Mouse (Mus musculus) limb, embryonic 10.5 days (tissue): ENCODE results near the gene Akna. TPM values are rescaled to one million over a fixed set of nuclear protein-coding genes. Genes with fewer than 3 reads are reported as not detected.

ENCODE experiments used
- DNase-seq: peaks from one replicate; pipeline ENCODE4 v3.0.0-alpha.2; 2017; ENCODE audit warnings: low spot score
- H3K27ac ChIP-seq: fragments of 300-500 bp; sonication (generic); 2 replicates; pipeline ENCODE4 v1.5.1; 2016; ENCODE audit warnings: mild to moderate bottlenecking
- H3K27me3 ChIP-seq: fragments of 300-500 bp; sonication (generic); 2 replicates; pipeline ENCODE4 v1.6.1; 2016; ENCODE audit warnings: low read depth, mild to moderate bottlenecking; ENCODE audit not compliant: poor library complexity, severe bottlenecking
- H3K36me3 ChIP-seq: fragments of 300-500 bp; sonication (generic); 2 replicates; pipeline ENCODE4 v1.6.1; 2016; ENCODE audit warnings: mild to moderate bottlenecking, moderate library complexity
- H3K4me1 ChIP-seq: fragments of 300-500 bp; sonication (generic); 2 replicates; pipeline ENCODE4 v1.6.1; 2016
- H3K4me3 ChIP-seq: fragments of 300-500 bp; sonication (generic); 2 replicates; pipeline ENCODE4 v1.5.1; 2016; ENCODE audit warnings: mild to moderate bottlenecking, moderate library complexity
- H3K9me3 ChIP-seq: fragments of 300-500 bp; sonication (generic); replicated peaks from 2 replicates; pipeline ENCODE4 v1.6.1; 2016; ENCODE audit warnings: mild to moderate bottlenecking
- WGBS: fragments of 180-500 bp; shearing (Covaris S2); methylation state at CpG from one replicate; pipeline ENCODE4 v1.1.7; 2016; 5-methylcytosine and 5-hydroxymethylcytosine counted together
- polyA plus RNA-seq: library from polyadenylated mRNA; unstranded; fragments of >200 nt; fragmentation: Nextera tagmentation; extraction: Ambion mirVana; gene quantifications from 2 replicates; pipeline ENCODE4 v1.2.1, GENCODE M21; 2016

Gene Akna
- polyA plus RNA-seq, 1 experiment from 2014 or later: 17.2 TPM

DNA sequence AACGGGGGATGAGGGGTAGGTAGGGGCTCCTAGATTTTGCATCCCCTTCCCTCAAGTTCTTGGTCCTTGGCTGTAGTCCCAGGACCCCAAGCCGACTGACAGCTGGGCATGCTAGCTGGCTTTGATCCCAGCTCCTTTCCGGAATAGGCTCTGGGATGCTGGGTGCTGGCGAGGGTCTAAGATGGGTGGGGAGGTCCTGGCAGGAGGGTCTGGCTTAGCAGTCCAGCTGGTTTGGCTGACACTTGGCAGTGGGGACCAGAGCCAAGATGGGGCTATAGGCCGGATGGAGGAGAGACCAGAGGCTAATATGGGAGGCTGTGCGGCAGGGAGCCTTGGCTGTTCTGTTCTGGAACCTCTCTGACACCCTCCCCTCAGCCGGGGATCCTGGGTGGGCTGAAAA lies 5.1 kb upstream of the Akna start:
- Histone ChIP-seq H3K27me3 (no peaks in the 10 kb centered on the region), H3K9me3 (no peaks in the 10 kb centered on the region), H3K4me1 (peaks cover 57% of the 10 kb centered on the region), H3K27ac (0 out of 2 replicates have a peak overlapping the region, but pooled peaks have one; percentile 0), H3K4me3 (no peak overlapping the region), H3K36me3 (no peaks in the 10 kb centered on the region)
- WGBS: 71% methylated on average over 7 of the region's 7 CpGs
- no peak for DNase-seq

DNA sequence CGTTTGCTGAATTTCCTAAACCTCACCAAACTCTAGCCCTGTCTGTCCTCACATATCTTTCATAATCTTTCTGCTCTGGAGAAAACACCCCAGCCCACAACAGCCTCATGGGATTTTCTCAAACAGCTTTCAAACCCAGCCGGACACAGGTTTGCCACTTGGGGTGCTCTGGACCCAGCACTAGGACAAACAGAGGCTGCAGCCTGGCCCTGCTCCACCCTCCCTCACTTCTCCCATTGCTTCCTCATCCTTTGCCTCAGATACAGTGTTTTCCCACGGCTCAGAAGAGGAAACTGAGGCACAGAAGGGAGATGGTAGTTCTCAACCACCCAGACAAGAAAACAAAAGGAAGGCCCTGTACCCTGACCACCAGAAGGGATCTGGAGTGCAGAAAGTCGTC lies 2.5 kb upstream of the Akna start:
- H3K9me3 ChIP-seq: no peaks in the 10 kb centered on the region
- peaks cover 80% of the 10 kb centered on the region for H3K4me1 ChIP-seq
- H3K27ac ChIP-seq: peak overlapping the region; percentile 95; the same call in 1 of the 2 replicates
- DNase-seq: no peak
- no peak overlapping the region for H3K4me3 ChIP-seq
- no peaks in the 10 kb centered on the region for H3K36me3 ChIP-seq
- WGBS: 61% methylated on average over 4 of the region's 4 CpGs
- H3K27me3 ChIP-seq: no peaks in the 10 kb centered on the region

DNA sequence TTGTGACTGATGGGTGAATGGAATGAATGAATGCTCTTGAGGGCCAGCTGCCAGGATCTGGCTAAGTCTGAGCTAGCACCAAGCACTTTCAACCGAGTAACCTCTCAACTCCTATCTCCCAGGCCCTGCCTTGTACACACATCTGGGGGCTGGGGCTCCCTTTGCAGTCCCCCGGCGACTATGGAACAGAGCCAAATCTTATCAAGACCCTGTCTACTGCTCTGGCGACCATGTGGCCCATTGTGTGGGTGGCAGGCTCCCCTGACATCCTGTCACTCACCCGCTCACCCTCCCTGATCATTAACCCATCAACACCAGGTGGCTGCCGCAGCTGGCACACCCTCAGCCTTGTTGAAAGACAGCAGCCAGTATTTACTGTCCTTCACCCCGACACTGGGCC lies 1.9 kb upstream of the Akna start:
- Histone ChIP-seq H3K4me3 (no peak overlapping the region), H3K27ac (peak overlapping the region; percentile 95), H3K4me1 (peaks cover 76% of the 10 kb centered on the region), H3K36me3 (no peaks in the 10 kb centered on the region), H3K27me3 (no peaks in the 10 kb centered on the region), H3K9me3 (no peaks in the 10 kb centered on the region)
- 39% methylated on average over 7 of the region's 7 CpGs for WGBS
- no peak for DNase-seq

DNA sequence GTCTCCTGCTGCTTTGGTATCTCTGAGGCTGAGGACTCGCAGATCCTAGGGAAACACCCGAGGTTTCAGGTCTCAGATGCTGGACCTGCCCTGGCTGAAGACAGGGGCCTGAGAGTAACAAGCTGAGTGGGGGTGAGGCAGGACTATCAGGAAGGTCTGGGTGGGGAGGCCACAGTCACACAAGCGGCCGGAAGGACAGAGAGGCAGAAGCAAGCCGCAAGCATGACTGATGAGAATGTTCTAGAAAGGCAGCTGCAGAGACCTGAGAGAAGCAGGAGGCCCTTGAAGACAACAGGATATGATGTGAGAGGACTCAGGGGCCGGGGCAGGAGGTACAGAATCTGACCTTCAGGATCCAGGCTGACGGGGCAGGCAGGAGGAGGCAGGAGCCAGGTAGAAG lies 1.1 kb upstream of the Akna start:
- Histone ChIP-seq H3K4me3 (no peak overlapping the region), H3K27ac (peak overlapping the region; percentile 95), H3K27me3 (no peaks in the 10 kb centered on the region), H3K36me3 (no peaks in the 10 kb centered on the region), H3K4me1 (peaks cover 76% of the 10 kb centered on the region), H3K9me3 (no peaks in the 10 kb centered on the region)
- DNase-seq: no peak
- 68% methylated on average over 7 of the region's 7 CpGs for WGBS

DNA sequence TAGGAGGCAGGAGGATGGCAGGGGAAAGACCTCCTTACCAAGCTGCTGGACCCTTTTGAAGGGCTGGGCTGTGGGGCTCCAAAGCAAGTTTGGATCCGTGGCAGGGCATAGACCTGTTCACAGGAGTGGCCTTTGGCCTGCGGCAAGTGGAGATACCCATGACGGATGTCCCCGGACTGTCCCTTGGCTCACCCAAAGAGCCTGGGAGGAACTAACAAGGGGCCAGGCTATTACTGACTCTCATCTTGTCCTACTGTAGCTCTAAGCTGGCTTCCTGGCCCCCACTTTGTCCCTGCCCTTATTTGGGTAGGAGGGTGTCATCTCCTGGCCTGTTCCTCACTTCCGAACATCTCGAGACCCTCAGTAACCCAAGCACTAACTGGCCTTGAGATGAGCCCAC lies 596 bp downstream of the Akna start:
- Histone ChIP-seq H3K9me3 (no peaks in the 10 kb centered on the region), H3K27me3 (no peaks in the 10 kb centered on the region), H3K4me1 (peaks cover 80% of the 10 kb centered on the region), H3K27ac (peak overlapping the region; percentile 95), H3K36me3 (peaks cover 5% of the 10 kb centered on the region), H3K4me3 (peak overlapping the region; percentile 51)
- WGBS: 66% methylated on average over 6 of the region's 6 CpGs
- DNase-seq: no peak

DNA sequence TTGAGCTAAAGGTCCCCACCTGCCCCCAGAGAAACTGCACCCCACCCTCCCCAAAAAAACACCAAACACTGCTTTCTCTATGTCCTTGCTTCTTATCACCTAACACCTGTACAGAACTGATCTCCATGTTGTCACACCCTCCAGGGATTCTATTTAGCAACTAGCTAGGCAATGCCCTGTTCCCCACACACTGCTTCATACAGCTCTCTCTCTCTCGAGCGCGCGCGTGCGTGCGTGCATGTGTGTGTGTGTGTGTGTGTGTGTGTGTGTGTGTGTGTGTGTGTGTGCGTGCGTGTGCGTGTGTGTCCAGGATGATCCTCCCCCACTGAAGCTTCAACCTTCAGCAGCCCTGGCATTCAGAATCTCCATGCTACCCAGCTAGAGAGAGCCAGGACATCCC lies 1.1 kb downstream of the Akna start:
- Histone ChIP-seq H3K4me3 (peak overlapping the region; percentile 51; the same call in 1 of the 2 replicates), H3K9me3 (no peaks in the 10 kb centered on the region), H3K27ac (peak overlapping the region; percentile 95), H3K4me1 (peaks cover 80% of the 10 kb centered on the region), H3K36me3 (peaks cover 10% of the 10 kb centered on the region), H3K27me3 (no peaks in the 10 kb centered on the region)
- DNase-seq: no peak
- WGBS: 95% methylated on average over 10 of the region's 10 CpGs

DNA sequence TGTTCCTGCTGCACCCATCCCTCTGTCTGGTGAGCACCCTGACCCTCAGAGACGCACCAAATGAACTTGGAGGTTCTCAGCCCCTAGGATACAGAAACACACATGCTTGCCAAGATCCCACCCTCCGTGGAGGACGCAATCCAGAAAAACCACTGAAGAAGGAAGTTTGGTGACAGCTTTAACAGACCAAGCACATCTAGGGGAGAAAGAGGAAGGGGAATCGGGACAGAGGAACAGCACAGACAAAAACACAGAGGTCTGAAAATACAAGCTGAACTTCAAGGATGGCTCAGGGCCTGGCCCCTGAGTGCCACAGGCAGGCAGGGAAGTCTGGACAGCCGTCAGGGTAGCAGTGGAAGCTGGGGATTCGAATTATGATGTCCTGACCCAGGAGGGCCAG lies 1.5 kb downstream of the Akna start:
- Histone ChIP-seq H3K4me3 (0 out of 2 replicates have a peak overlapping the region, but pooled peaks have one; percentile 51), H3K27ac (peak overlapping the region; percentile 95; the same call in 1 of the 2 replicates), H3K27me3 (no peaks in the 10 kb centered on the region), H3K4me1 (peaks cover 80% of the 10 kb centered on the region), H3K9me3 (no peaks in the 10 kb centered on the region), H3K36me3 (peaks cover 14% of the 10 kb centered on the region)
- WGBS: 87% methylated on average over 6 of the region's 6 CpGs
- no peak for DNase-seq

DNA sequence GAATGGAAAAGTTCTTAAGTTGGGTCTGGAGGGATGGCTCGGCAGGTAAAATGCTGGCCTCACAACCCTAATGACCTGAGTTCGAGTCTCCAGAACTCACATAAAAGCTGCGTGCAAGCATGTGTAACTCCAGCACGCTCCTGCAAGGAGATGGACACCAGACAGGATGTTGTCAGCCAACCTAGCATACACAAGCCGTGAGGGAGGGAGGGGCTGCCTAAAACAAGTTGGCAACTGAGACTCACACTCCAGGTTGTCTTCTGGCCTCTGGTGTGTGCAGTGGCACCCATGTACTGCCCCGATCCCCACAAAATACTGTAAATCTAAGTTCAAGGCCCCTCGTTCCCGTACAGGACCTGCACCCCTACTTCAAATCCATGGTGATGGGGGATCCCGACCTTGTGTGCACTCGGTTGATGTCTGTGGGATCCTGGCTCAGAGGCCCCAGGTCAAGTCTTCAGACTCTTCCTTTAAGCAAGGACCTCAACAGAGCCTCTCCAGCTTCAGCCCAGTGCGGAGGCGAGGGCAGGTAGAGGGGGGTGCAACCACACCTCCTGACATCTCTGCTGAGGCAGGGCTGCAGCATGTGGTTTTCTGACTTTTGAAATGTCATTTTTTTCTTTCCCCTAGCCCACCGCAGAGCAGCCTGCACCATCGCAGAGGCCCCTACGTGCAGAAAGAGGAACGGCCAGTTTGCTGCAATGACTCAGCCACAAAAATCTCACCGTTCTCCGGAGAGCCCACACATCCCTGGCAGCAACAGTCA lies 2.4 kb downstream of the Akna start:
- H3K27ac ChIP-seq: peak overlapping the region; percentile 95
- peaks cover 76% of the 10 kb centered on the region for H3K4me1 ChIP-seq
- 91% methylated on average over 18 of the region's 18 CpGs for WGBS
- no peaks in the 10 kb centered on the region for H3K9me3 ChIP-seq
- H3K36me3 ChIP-seq: peaks cover 22% of the 10 kb centered on the region
- no peaks in the 10 kb centered on the region for H3K27me3 ChIP-seq
- DNase-seq: no peak
- H3K4me3 ChIP-seq: no peak overlapping the region

DNA sequence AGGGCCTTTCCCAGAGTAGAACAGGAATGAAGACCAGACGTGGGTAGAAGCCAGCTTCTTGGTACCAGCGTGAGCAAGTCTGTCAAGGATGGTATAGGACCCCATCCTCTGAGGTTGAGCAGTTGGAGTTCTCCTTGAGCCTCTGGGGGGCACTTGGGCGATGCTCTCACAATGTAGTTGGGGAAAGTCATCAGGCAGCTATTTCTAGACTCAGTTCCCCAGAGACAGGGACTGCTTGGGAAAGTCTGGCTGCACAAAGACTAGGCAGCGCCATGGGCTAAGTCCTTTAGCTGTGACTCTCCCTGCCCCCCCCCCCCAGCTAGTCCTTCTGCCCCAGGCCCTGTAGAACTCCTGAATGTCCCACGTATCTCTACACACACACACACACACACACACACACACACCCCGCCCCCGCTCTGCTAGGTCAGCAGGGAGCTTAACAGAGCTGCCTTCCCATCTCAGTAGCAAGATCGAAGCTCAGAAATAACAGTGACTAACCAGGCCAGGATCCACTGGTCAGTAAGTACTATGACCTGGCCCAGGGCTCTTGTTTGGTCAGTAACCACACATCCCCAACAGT lies 3.4 kb downstream of the Akna start:
- Histone ChIP-seq H3K9me3 (no peaks in the 10 kb centered on the region), H3K27me3 (no peaks in the 10 kb centered on the region), H3K4me3 (no peak overlapping the region), H3K36me3 (peaks cover 32% of the 10 kb centered on the region), H3K4me1 (peaks cover 67% of the 10 kb centered on the region), H3K27ac (peak overlapping the region; percentile 66)
- no peak for DNase-seq
- 62% methylated on average over 8 of the region's 8 CpGs for WGBS

DNA sequence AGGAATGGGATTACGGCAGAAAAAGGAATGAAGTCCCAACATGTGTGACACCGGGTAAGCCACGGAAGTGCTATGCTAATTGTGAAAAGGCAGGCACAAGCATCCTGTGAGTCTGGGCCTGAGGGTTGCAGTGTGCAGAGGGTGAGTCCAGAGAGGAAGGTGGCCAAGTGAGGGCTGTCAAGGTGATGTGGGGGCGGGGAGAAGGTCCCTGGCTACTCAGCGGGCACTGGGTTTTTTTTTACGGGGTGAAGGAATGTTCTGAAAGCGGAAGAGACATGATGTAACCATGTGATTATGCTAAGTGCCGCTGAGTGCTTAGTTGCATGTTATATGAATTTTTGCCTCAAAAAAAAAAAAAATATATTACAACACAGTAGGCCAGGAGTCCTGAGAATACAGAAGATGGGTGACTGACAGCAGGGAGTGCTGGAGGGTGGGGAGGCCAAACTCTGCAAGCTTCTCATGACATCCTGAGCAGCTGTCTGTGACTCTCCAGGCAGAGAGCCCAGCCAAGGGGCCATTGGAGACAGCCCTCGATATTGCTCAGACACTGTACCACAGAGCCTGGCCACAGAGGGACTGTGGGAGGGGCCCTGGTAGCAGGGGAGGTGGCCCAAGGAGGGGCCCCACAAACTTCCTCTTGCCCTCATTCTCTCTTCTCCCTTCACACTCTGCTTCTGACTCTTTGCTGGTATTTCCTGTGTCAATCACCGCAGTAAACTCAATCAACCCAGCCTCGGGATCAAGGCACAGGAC lies 4.1 kb downstream of the Akna start:
- no peak overlapping the region for H3K4me3 ChIP-seq
- H3K27ac ChIP-seq: peak overlapping the region; percentile 66
- no peaks in the 10 kb centered on the region for H3K9me3 ChIP-seq
- H3K27me3 ChIP-seq: no peaks in the 10 kb centered on the region
- H3K4me1 ChIP-seq: peaks cover 60% of the 10 kb centered on the region
- DNase-seq: no peak
- 54% methylated on average over 11 of the region's 11 CpGs for WGBS
- H3K36me3 ChIP-seq: peaks cover 39% of the 10 kb centered on the region

DNA sequence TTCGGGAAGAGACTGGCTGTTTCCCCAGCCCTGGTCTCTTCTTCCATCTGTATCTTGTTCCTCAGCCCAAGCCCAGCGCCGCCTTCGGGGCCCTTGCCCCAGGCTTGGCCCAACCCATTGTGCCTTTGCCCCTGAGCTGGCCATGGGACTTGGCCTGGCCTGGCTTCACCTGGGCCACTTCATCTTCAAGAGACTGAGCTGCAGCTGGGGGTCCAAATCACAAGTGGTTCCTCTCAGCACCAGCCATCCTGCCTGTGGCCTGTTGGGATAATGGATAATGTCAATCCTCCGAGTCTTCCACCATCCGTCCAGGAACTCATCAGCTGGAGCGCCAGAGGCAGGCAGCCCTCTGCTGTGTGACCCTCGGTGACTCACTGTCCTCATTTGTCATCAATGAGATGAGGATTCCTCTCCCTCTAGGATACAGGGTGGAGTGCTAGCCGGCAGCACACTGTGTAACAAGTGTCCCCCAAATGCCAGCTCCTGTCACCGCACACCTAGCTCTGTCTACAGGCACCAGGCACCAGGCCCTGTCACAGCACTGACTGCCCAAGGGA lies 5.1 kb downstream of the Akna start:
- DNase-seq: no peak
- Histone ChIP-seq H3K9me3 (no peaks in the 10 kb centered on the region), H3K27ac (peak overlapping the region; percentile 61; the same call in 1 of the 2 replicates), H3K27me3 (no peaks in the 10 kb centered on the region), H3K4me3 (no peak overlapping the region), H3K4me1 (peaks cover 50% of the 10 kb centered on the region), H3K36me3 (peaks cover 48% of the 10 kb centered on the region)
- 81% methylated on average over 10 of the region's 10 CpGs for WGBS

DNA sequence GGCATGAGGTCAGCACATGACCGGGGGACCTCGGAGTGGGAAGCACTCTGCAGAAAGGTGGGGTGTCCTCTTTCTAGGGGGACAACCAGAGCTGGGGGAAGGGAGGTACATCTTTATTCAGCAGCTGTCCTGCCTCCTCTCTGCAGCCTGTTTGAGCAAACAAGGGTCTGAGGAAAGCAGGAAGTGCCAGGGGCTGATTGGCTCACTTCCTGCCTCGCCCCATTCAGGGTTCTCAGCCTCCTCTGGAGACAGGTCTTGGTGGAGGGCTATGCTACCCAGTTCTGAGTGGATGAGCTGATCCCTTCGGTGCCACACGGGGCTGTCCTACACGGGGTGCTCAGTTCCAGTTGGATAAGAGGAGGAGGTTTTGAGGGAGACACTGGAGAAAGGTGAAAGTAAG lies 11.8 kb downstream of the Akna start:
- 87% methylated on average over 6 of the region's 6 CpGs for WGBS
- H3K36me3 ChIP-seq: peaks cover 85% of the 10 kb centered on the region
- H3K27me3 ChIP-seq: no peaks in the 10 kb centered on the region
- H3K4me3 ChIP-seq: no peak overlapping the region
- peaks cover 23% of the 10 kb centered on the region for H3K4me1 ChIP-seq
- DNase-seq: no peak
- no peak overlapping the region for H3K27ac ChIP-seq
- H3K9me3 ChIP-seq: no peaks in the 10 kb centered on the region
